Mouse (Mus musculus): ENCODE data around the gene 6030452D12Rik. TPM values are rescaled to one million over a fixed set of nuclear protein-coding genes. Genes with fewer than 3 reads are reported as not detected.

The 6030452D12Rik gene
- total and polyA plus RNA-seq, 2 experiments from 2014 or later, result not detected

GRCm38 (mm10) chr8:106509079-106509780 is 8.9 kb downstream of the 6030452D12Rik start:
- Histone ChIP-seq H3K4me2 (ENCODE audit: low read depth, low read length) (no peak overlapping the region), H3K9me3 (ENCODE audit: low read length) (no peaks in the 10 kb centered on the region), H3K9ac (replicated peaks; ENCODE audit: low read length) (no peak overlapping the region), H3K4me1 (ENCODE audit: insufficient read depth, low read length) (peaks cover 17% of the 10 kb centered on the region), H3K4me3 (ENCODE audit: low read length) (no peak overlapping the region), H3K36me3 (ENCODE audit: insufficient read depth, low read length) (no peaks in the 10 kb centered on the region), H3K27me3 (ENCODE audit: insufficient read depth, low read length) (peaks cover 17% of the 10 kb centered on the region), H3K27ac (no peak overlapping the region)
- no peak for TF ChIP-seq CTCF (IDR thresholded peaks at IDR 0.05; ENCODE audit: low read depth)
- ATAC-seq (no peak), DNase-seq (ENCODE audit: low spot score) (no peak)
- WGBS, result 55% methylated on average over 8 of the region's 8 CpGs

DNA sequence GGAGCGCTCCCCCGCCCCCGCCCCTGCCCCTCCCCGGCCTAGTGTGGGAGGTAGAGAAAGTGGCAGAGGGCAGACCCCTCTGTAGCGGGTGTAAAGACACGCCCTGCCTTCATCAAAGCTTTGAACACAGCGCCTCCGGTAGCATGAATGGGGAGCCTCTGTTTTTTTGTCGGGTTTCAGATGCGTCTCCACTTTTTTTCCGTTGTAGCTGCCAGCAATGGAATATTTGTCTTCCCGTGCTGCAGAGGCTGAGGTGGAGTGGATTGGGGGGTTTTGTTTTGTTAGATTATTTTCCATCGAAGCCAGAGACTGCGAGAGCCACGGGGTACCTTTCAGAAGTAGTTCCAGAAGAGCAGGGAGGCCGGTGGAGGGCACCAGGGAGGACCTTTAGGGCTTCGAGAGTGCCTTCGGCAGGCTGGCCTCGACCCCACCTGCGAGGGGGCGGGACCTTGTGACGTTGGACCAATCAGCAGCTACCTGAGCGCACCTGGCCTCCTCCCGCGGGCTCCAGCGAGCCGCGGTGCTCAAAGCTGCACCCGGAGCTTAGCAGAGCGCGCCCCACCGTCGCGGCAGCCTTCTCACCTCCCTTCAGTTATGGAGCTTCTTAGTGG is 10.1 kb downstream of the 6030452D12Rik start, which contains the start of gene Cdh3:
Gene Cdh3, plus strand, starts transcription at position 527 of the 611 bp plus-strand sequence.
- DNase-seq (ENCODE audit: low spot score) (peak; percentile 43), ATAC-seq (peak; percentile 61; the same call in 1 of the 2 replicates)
- Histone ChIP-seq H3K36me3 (ENCODE audit: insufficient read depth, low read length) (no peaks in the 10 kb centered on the region), H3K27ac (no peak within 1 kb of the TSS), H3K9ac (replicated peaks; ENCODE audit: low read length) (peak within 1 kb of the TSS; percentile 28; the same call in 1 of the 2 replicates), H3K9me3 (ENCODE audit: low read length) (no peaks in the 10 kb centered on the region), H3K27me3 (ENCODE audit: insufficient read depth, low read length) (peaks cover 17% of the 10 kb centered on the region), H3K4me3 (ENCODE audit: low read length) (peak within 1 kb of the TSS; percentile 30), H3K4me2 (ENCODE audit: low read depth, low read length) (peak within 1 kb of the TSS; percentile 55), H3K4me1 (ENCODE audit: insufficient read depth, low read length) (peaks cover 17% of the 10 kb centered on the region)
- WGBS, result 1% methylated on average over 34 of the region's 34 CpGs
- TF ChIP-seq CTCF (IDR thresholded peaks at IDR 0.05; ENCODE audit: low read depth), result no peak

- no peaks in the 10 kb centered on the region for H3K9me3 ChIP-seq (ENCODE audit: low read length)
- H3K9ac ChIP-seq (replicated peaks; ENCODE audit: low read length), result peak overlapping the region; percentile 28; the same call in 1 of the 2 replicates
- peak overlapping the region; percentile 30 for H3K4me3 ChIP-seq (ENCODE audit: low read length)
- H3K4me2 ChIP-seq (ENCODE audit: low read depth, low read length), result peak overlapping the region; percentile 55
- TF ChIP-seq CTCF (IDR thresholded peaks at IDR 0.05; ENCODE audit: low read depth), result no peak
- ATAC-seq, result peak; percentile 19; the same call in 1 of the 2 replicates
- no peak overlapping the region for H3K27ac ChIP-seq
- DNase-seq (ENCODE audit: low spot score), result peak; percentile 4
- 1% methylated on average over 22 of the region's 22 CpGs for WGBS
- peaks cover 17% of the 10 kb centered on the region for H3K4me1 ChIP-seq (ENCODE audit: insufficient read depth, low read length)
- H3K27me3 ChIP-seq (ENCODE audit: insufficient read depth, low read length), result peaks cover 17% of the 10 kb centered on the region
- no peaks in the 10 kb centered on the region for H3K36me3 ChIP-seq (ENCODE audit: insufficient read depth, low read length)
Observed at GRCm38 (mm10) chr8:106511065-106511501, 10.8 kb downstream of the 6030452D12Rik start.

DNA sequence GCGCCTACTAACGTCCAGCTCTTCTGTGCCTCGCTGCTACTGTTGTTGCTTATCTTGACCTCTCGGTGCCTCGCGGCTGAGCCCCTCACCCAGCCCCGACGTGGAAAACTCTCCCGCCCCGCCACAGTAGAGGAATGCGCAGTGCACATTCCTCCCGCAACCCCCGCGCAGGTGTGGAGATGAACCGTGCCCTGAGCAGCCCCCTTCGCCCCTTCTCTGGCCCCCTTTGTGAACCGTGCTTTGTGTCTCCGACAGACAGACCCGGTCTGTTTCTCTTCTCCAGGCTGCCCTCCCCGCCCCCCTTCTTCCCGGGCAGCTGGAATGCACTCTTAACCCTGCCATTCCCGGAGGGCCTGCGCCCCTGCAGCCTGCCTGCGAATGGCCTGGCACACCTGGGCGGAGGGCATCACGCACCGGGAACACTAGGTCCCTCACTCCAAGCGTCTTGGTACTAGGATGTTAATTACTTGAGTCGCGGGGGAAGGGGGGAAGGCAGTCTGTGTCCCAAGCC is 11.3 kb downstream of the 6030452D12Rik start:
- Histone ChIP-seq H3K36me3 (ENCODE audit: insufficient read depth, low read length) (no peaks in the 10 kb centered on the region), H3K9me3 (ENCODE audit: low read length) (no peaks in the 10 kb centered on the region), H3K27ac (no peak overlapping the region), H3K4me2 (ENCODE audit: low read depth, low read length) (peak overlapping the region; percentile 55), H3K4me3 (ENCODE audit: low read length) (peak overlapping the region; percentile 30), H3K9ac (replicated peaks; ENCODE audit: low read length) (no peak overlapping the region), H3K27me3 (ENCODE audit: insufficient read depth, low read length) (peaks cover 17% of the 10 kb centered on the region), H3K4me1 (ENCODE audit: insufficient read depth, low read length) (peaks cover 17% of the 10 kb centered on the region)
- under 1% methylated on average over 28 of the region's 30 CpGs for WGBS
- no peak for ATAC-seq
- no peak for TF ChIP-seq CTCF (IDR thresholded peaks at IDR 0.05; ENCODE audit: low read depth)
- no peak for DNase-seq (ENCODE audit: low spot score)

GRCm38 (mm10) chr8:106512475-106513150 is 12.3 kb downstream of the 6030452D12Rik start:
- DNase-seq (ENCODE audit: low spot score) (no peak), ATAC-seq (no peak)
- no peak for TF ChIP-seq CTCF (IDR thresholded peaks at IDR 0.05; ENCODE audit: low read depth)
- no peak overlapping the region for H3K4me2 ChIP-seq (ENCODE audit: low read depth, low read length)
- no peaks in the 10 kb centered on the region for H3K36me3 ChIP-seq (ENCODE audit: insufficient read depth, low read length)
- no peaks in the 10 kb centered on the region for H3K9me3 ChIP-seq (ENCODE audit: low read length)
- no peak overlapping the region for H3K27ac ChIP-seq
- peaks cover 11% of the 10 kb centered on the region for H3K27me3 ChIP-seq (ENCODE audit: insufficient read depth, low read length)
- H3K4me3 ChIP-seq (ENCODE audit: low read length), result no peak overlapping the region
- 61% methylated on average over 7 of the region's 7 CpGs for WGBS
- H3K9ac ChIP-seq (replicated peaks; ENCODE audit: low read length), result no peak overlapping the region
- peaks cover 17% of the 10 kb centered on the region for H3K4me1 ChIP-seq (ENCODE audit: insufficient read depth, low read length)

GRCm38 (mm10) chr8:106515946-106516479 is 15.7 kb downstream of the 6030452D12Rik start:
- Histone ChIP-seq H3K27ac (no peak overlapping the region), H3K9ac (replicated peaks; ENCODE audit: low read length) (no peak overlapping the region), H3K4me3 (ENCODE audit: low read length) (no peak overlapping the region), H3K9me3 (ENCODE audit: low read length) (no peaks in the 10 kb centered on the region), H3K4me1 (ENCODE audit: insufficient read depth, low read length) (0 out of 2 replicates have a peak, but pooled peaks cover 4% of the 10 kb centered on the region), H3K4me2 (ENCODE audit: low read depth, low read length) (no peak overlapping the region), H3K36me3 (ENCODE audit: insufficient read depth, low read length) (no peaks in the 10 kb centered on the region), H3K27me3 (ENCODE audit: insufficient read depth, low read length) (no peaks in the 10 kb centered on the region; the same call in 1 of the 2 replicates)
- 35% methylated on average over 1 of the region's 1 CpGs for WGBS
- no peak for DNase-seq (ENCODE audit: low spot score)
- ATAC-seq, result no peak
- TF ChIP-seq CTCF (IDR thresholded peaks at IDR 0.05; ENCODE audit: low read depth), result no peak
